Mouse (Mus musculus) liver, adult 2 months (tissue): ENCODE data around the gene Pfdn6.
A peak's percentile ranks its signal among the peaks of the same experiment; 100 is the strongest.

ENCODE experiments used
- CTCF ChIP-seq: fragments of 200-500 bp; IDR thresholded peaks from 2 replicates; pipeline ENCODE4 v1.5.1; 2011; ENCODE audit warnings: low read depth, low read length, control low read depth
- POLR2A ChIP-seq: fragments of 200-500 bp; IDR thresholded peaks from 2 replicates; pipeline ENCODE4 v1.6.1; 2011; ENCODE audit warnings: low read length, control low read depth; ENCODE audit not compliant: insufficient read depth; ENCODE audit errors: extremely low read depth

DNA sequence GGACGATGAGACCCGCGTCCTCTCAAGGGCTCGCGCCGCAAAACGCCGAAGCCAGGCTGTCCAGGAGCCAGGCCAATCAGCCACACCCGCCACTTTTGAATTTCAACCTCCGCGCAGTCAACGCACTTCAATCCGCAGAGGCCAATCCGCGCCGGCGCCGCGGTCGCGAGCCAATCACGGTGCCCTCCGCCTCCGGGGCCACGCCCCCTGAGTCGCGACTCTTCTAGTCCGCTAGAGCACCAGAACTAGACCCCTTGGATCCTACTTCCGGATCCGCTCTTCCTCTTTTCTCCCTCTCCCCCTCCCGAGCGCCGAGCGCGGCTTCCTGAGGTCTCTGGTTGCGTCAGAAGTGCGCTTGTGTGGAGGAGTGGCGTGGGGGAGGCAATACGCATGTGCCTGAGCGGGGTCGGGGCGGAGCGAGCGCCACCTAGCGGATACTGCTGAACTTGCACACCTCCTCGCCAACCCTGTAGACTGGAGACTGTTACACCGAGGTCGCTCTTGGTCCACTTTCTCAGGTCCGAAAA is 49.5 kb downstream of the Pfdn6 start, which contains the start of gene Kifc1:
- TF ChIP-seq CTCF (peak; percentile 97), POLR2A (no peak)
